Mouse (Mus musculus) midbrain, embryonic 14.5 days (tissue): ENCODE results near the gene Rnf10. TPM values are rescaled to one million over a fixed set of nuclear protein-coding genes. Genes with fewer than 3 reads are reported as not detected.

Experiments
- polyA plus RNA-seq: library from polyadenylated mRNA; unstranded; fragments of >200 nt; fragmentation: Nextera tagmentation; extraction: Ambion mirVana; gene quantifications from 2 replicates; pipeline ENCODE4 v1.2.1, GENCODE M21; 2014

Gene Rnf10
- polyA plus RNA-seq, 1 experiment from 2014 or later: 96.5 TPM

Other genes starting within 250 kb of the Rnf10 start
- 59.4 and 72.9 TPM in 2 replicates for gene Gm10401, start 174.6 kb downstream of the Rnf10 start, polyA plus RNA-seq
- 13.8 and 14.6 TPM in 2 replicates for gene Acads, start 153.6 kb downstream of the Rnf10 start, polyA plus RNA-seq
- 29.1 and 37.2 TPM in 2 replicates for gene Unc119b, start 137.9 kb downstream of the Rnf10 start, polyA plus RNA-seq
- gene Mlec, start 114.7 kb downstream of the Rnf10 start, polyA plus RNA-seq: 14.6 and 18.6 TPM in 2 replicates
- gene Cabp1, start 78.5 kb downstream of the Rnf10 start, polyA plus RNA-seq: 6.6 and 6.9 TPM in 2 replicates
- gene Pop5, start 37.1 kb downstream of the Rnf10 start, polyA plus RNA-seq: 95.6 and 106 TPM in 2 replicates
- gene Coq5, start 6.8 kb upstream of the Rnf10 start, polyA plus RNA-seq: 49.6 and 50.0 TPM in 2 replicates
- gene Dynll1, start 28.1 kb upstream of the Rnf10 start, polyA plus RNA-seq: 1,201 and 1,312 TPM in 2 replicates
- 132 and 150 TPM in 2 replicates for gene Srsf9, start 54.3 kb upstream of the Rnf10 start, polyA plus RNA-seq
- gene Gatc, start 68.3 kb upstream of the Rnf10 start, polyA plus RNA-seq: 38.2 and 43.4 TPM in 2 replicates
- 48.4 and 50.1 TPM in 2 replicates for gene Triap1, start 68.3 kb upstream of the Rnf10 start, polyA plus RNA-seq
- 938 and 1,310 TPM in 2 replicates for gene Cox6a1, start 76.1 kb upstream of the Rnf10 start, polyA plus RNA-seq
- gene Msi1, start 156.7 kb upstream of the Rnf10 start, polyA plus RNA-seq: 71.6 and 101 TPM in 2 replicates
- gene Pla2g1b, start 193.4 kb upstream of the Rnf10 start, polyA plus RNA-seq: not detected in 2 replicates
- gene Sirt4, start 211.8 kb upstream of the Rnf10 start, polyA plus RNA-seq: 23.8 and 25.9 TPM in 2 replicates
- 10.9 and 11.3 TPM in 2 replicates for gene Pxn, start 233.8 kb upstream of the Rnf10 start, polyA plus RNA-seq